Mouse (Mus musculus) liver, postnatal 0 days (tissue): ENCODE results near the gene Tshz3.

Experiments used
- CTCF ChIP-seq: sonication (generic); IDR thresholded peaks from 2 replicates; pipeline ENCODE4 v1.5.1; 2016; ENCODE audit warnings: antibody characterized with exemption, low read depth
- EP300 ChIP-seq: IDR thresholded peaks from 2 replicates; pipeline ENCODE4 v1.6.1; 2016; ENCODE audit warnings: antibody characterized with exemption, low read depth, mild to moderate bottlenecking

DNA sequence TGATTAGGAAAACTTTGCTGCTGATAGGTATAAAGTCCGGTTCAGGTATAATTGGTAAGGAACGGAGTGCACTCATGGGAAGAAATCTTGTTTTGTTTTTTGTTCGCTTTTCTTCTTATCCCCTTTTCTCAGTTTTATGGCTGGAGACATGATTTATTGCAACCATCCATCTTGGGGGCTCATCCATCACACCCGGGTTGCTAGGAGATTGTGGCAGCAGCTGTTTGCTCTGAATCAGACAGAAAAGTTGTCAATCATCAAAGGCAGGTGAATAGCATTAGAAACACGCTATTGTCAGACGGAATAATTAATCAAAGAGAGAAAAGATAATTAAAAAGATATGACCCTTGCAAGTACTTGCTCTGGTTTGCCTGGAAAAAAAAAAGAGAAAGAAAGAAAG is 12.5 kb downstream of the Tshz3 start:
- TF ChIP-seq CTCF: no peak
- TF ChIP-seq EP300: no peak
